Mouse (Mus musculus): ENCODE measurements at regions not wholly inside any gene's neighbourhood (a gene's known extent, or its start where the extent isn't known, plus 50 kb on each side); places are given as distances from the start of the nearest gene placed in this dataset.
A peak's percentile ranks its signal among the peaks of the same experiment; 100 is the strongest.

DNA sequence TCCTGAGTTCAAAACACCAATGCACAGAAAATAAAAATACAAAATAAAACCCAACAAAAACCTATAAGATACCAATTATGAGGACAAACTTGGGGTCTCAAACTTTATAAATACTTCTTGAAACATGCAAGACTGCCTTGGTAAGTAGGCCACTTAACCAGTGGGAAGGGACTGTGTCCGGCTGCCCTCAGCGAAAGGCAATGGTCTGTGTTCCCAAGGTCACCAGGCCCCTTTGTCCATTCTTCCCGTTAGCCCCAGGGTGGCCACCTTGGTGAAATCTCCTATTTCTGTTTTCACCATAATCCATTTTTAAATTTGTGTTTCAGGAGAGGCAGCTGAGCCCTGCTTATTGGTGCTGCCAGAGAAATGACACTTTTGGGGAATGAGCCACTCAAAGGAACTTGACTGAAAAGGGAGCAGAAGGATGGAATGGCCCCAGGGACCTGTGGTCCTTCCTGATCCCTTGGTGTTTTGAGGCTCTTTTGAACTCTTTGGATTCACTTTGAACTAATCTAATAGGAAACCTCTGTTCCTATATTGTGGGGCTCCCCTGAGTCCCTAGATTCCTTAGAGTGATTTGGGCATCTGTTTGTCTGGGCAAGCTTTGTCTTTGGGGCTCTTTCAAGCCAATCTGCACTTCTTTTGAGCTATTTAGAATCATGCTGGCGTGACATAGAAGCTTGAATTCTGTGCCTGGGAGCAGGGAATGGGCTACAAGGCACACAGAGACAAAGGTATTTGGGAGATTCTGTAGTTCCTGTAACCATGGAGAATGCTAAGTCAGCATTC lies 313.3 kb upstream of the Klf3 start:
- H3K27ac ChIP-seq = no peak overlapping the region
- H3K4me1 ChIP-seq = peaks cover 10% of the 10 kb centered on the region
- no peak for DNase-seq (ENCODE audit: low spot score)
- H3K36me3 ChIP-seq = no peaks in the 10 kb centered on the region
- H3K27me3 ChIP-seq (ENCODE audit: insufficient read depth, poor library complexity, severe bottlenecking) = no peaks in the 10 kb centered on the region
- H3K9me3 ChIP-seq = no peaks in the 10 kb centered on the region
- H3K4me3 ChIP-seq = no peak overlapping the region
- WGBS = 81% methylated on average over 4 of the region's 4 CpGs

GRCm38 (mm10) chr5:64490445-64490950 lies 312.7 kb upstream of the Klf3 start:
- Histone ChIP-seq H3K27me3 (ENCODE audit: insufficient read depth, poor library complexity, severe bottlenecking) (no peaks in the 10 kb centered on the region), H3K4me1 (peaks cover 11% of the 10 kb centered on the region), H3K4me3 (no peak overlapping the region), H3K9me3 (no peaks in the 10 kb centered on the region), H3K27ac (no peak overlapping the region), H3K36me3 (no peaks in the 10 kb centered on the region)
- DNase-seq (ENCODE audit: low spot score) = no peak
- 61% methylated on average over 5 of the region's 5 CpGs for WGBS

DNA sequence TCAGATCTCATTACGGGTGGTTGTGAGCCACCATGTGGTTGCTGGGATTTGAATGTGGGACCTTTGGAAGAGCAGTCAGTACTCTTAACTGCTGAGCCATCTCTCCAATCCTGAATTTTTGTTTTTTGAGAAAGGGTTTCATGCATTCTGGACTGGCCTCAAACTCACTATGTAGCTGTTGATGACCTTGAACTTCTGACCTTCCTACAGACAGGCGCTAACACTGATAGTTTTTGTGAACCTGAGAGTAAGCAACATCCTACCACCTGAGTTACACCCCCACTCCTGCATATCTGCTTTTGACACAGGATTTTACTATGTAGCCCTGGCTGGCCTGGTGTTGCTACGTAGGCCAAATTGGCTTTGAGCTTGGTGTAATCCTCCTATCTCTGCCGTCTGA lies 308.8 kb upstream of the Klf3 start:
- no peaks in the 10 kb centered on the region for H3K9me3 ChIP-seq
- WGBS = 80% methylated on average over 4 of the region's 4 CpGs
- no peaks in the 10 kb centered on the region for H3K27me3 ChIP-seq (ENCODE audit: insufficient read depth, poor library complexity, severe bottlenecking)

DNA sequence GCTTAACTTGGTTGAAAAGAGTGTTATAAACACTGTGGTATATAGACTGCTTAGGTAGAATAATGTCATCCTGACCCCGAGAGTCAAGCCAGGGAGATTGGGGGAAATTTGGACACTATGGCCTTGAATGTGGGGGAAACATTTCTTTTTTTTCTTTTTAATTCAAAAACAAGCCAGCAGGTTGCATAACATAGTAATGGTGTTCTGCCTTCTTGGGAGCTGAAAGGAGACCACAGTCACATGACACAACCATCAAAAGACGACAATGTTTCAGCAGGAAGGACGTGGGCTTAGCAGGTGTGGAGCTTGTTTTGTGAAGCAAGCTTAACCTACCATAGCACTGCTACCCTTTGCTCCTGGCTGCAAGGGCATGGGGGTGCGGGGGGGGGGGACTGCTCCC lies 306.3 kb upstream of the Klf3 start:
- DNase-seq (ENCODE audit: low spot score) = no peak
- Histone ChIP-seq H3K27ac (no peak overlapping the region), H3K4me1 (peaks cover 4% of the 10 kb centered on the region; the same call in 1 of the 2 replicates), H3K4me3 (no peak overlapping the region), H3K27me3 (ENCODE audit: insufficient read depth, poor library complexity, severe bottlenecking) (no peaks in the 10 kb centered on the region), H3K9me3 (no peaks in the 10 kb centered on the region), H3K36me3 (no peaks in the 10 kb centered on the region)
- WGBS = 86% methylated on average over 4 of the region's 4 CpGs

More for the DNA sequence above, 308.8 kb upstream of the Klf3 start:
- no peak overlapping the region for H3K4me3 ChIP-seq
- DNase-seq (ENCODE audit: low spot score) = no peak
- no peaks in the 10 kb centered on the region for H3K36me3 ChIP-seq
- H3K27ac ChIP-seq = no peak overlapping the region
- peaks cover 4% of the 10 kb centered on the region; the same call in 1 of the 2 replicates for H3K4me1 ChIP-seq

DNA sequence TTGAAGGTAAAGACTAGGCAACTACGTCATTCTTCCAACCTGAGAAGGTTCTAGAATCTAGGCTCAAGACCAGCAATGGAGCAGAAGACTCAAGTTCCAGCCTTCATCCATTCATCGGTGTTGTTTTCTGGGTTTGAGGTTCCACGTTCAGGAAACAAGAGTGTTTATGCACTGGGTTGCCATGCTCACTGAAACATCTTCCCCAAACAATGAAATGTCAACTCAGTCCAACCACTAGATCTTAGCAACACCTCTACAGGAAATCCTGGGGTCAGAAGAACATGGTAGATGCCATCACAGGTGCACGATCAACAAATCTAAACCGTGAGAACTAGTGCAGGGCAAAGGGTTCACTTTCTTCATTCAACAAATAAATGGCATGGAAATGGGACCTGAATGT lies 304.8 kb upstream of the Klf3 start:
- Histone ChIP-seq H3K27ac (no peak overlapping the region), H3K9me3 (no peaks in the 10 kb centered on the region), H3K4me1 (peaks cover 7% of the 10 kb centered on the region), H3K36me3 (no peaks in the 10 kb centered on the region), H3K27me3 (ENCODE audit: insufficient read depth, poor library complexity, severe bottlenecking) (no peaks in the 10 kb centered on the region), H3K4me3 (no peak overlapping the region)
- no peak for DNase-seq (ENCODE audit: low spot score)
- WGBS = 90% methylated on average over 5 of the region's 5 CpGs

DNA sequence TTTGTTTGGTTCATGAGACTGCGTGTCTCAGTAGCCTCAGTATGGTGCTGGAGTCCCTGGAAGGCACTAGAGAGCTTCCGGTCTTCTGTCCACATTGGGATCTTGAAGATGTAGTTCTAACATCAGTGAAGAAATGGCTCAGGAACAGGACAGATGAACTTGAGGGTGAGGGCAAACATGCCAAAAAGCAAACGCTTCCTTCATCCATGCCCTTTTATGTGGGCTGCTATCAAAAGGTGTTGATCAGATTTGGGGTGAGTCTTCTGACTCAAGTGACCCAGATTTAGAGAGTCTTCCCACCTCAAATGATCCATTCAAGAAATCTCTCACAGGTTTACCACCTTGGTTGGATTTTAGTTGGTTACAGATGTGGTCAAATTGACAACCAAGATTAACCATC lies 304.1 kb upstream of the Klf3 start:
- DNase-seq (ENCODE audit: low spot score) = no peak
- H3K27me3 ChIP-seq (ENCODE audit: insufficient read depth, poor library complexity, severe bottlenecking) = no peaks in the 10 kb centered on the region
- 82% methylated on average over 3 of the region's 3 CpGs for WGBS
- H3K36me3 ChIP-seq = no peaks in the 10 kb centered on the region
- H3K27ac ChIP-seq = no peak overlapping the region
- H3K4me3 ChIP-seq = no peak overlapping the region
- H3K4me1 ChIP-seq = peaks cover 12% of the 10 kb centered on the region
- no peaks in the 10 kb centered on the region for H3K9me3 ChIP-seq

DNA sequence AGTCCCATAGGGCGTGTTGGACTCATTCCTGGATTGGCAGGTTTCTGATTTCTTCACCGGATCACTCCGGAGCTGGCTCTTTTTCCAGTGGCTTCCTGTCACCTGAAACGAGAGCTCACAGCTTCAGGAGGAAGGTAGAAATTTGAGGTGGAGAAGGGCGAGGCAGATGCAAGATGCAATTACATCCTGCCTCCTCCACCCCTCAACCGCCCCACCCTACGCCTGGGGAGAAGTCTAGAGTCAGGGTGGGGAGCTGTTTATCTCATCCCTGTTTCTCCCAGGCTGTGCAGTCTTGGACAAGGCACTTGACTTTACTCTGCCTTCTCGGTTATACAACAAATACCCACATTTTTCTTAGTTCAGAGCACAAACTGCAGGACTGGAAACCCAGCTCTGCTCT lies 302.8 kb upstream of the Klf3 start:
- Histone ChIP-seq H3K9me3 (no peaks in the 10 kb centered on the region), H3K4me3 (no peak overlapping the region), H3K36me3 (no peaks in the 10 kb centered on the region), H3K27me3 (ENCODE audit: insufficient read depth, poor library complexity, severe bottlenecking) (no peaks in the 10 kb centered on the region), H3K27ac (no peak overlapping the region), H3K4me1 (peaks cover 19% of the 10 kb centered on the region)
- DNase-seq (ENCODE audit: low spot score) = no peak
- 81% methylated on average over 8 of the region's 8 CpGs for WGBS

- 77% methylated on average over 4 of the region's 4 CpGs for WGBS
- DNase-seq (ENCODE audit: low spot score) = no peak
- no peaks in the 10 kb centered on the region for H3K9me3 ChIP-seq
- no peak overlapping the region for H3K27ac ChIP-seq
- H3K27me3 ChIP-seq (ENCODE audit: insufficient read depth, poor library complexity, severe bottlenecking) = no peaks in the 10 kb centered on the region
- no peak overlapping the region for H3K4me3 ChIP-seq
- peaks cover 22% of the 10 kb centered on the region for H3K4me1 ChIP-seq
- no peaks in the 10 kb centered on the region for H3K36me3 ChIP-seq
Measured at GRCm38 (mm10) chr5:64500866-64501265, 302.3 kb upstream of the Klf3 start.

DNA sequence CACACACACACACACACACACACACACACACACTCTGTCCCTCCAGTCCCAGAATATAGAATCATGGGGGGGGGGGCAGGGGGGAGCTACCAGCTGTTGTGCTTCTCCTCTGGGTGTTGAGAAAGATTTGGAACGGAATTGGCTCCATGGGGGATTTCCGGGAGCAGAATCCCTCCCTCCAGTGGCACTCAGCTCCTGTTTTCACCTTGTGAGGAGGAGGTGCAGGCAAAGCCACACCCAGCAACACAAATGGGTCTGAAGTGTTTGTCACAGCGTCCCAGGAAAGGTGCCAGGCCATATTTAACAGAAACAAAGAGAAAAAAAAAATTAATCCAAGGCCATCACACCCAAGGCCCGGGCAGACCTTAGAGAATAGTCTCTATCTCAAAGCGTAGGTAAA lies 301.4 kb upstream of the Klf3 start:
- no peak for DNase-seq (ENCODE audit: low spot score)
- WGBS = 58% methylated on average over 5 of the region's 5 CpGs
- Histone ChIP-seq H3K4me1 (peaks cover 29% of the 10 kb centered on the region), H3K4me3 (no peak overlapping the region), H3K27me3 (ENCODE audit: insufficient read depth, poor library complexity, severe bottlenecking) (no peaks in the 10 kb centered on the region), H3K27ac (no peak overlapping the region), H3K9me3 (no peaks in the 10 kb centered on the region), H3K36me3 (no peaks in the 10 kb centered on the region)

DNA sequence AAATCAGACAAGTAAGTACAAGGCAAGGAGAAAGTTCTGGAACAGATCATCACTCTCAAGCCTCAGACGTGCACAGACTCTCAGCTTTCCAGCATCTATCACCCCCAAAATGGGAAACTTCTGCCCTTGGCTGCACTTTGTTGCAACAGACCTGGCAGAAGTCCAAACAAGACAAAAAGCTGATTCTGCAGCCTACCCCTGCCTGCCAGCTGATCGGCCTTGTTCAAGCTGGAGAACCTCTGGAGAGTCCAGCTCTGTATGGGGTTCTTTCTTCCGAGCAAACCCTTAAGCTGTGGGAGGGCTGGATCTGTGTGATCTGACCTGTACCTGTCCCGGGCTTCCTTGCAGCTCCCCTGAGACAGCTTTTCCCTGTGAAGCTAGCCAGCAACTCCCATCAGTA lies 299.7 kb upstream of the Klf3 start:
- H3K36me3 ChIP-seq = no peaks in the 10 kb centered on the region
- 47% methylated on average over 4 of the region's 4 CpGs for WGBS
- peak overlapping the region; percentile 73 for H3K27ac ChIP-seq
- peaks cover 29% of the 10 kb centered on the region for H3K4me1 ChIP-seq
- no peaks in the 10 kb centered on the region for H3K27me3 ChIP-seq (ENCODE audit: insufficient read depth, poor library complexity, severe bottlenecking)
- no peak overlapping the region for H3K4me3 ChIP-seq
- no peaks in the 10 kb centered on the region for H3K9me3 ChIP-seq
- DNase-seq (ENCODE audit: low spot score) = no peak

DNA sequence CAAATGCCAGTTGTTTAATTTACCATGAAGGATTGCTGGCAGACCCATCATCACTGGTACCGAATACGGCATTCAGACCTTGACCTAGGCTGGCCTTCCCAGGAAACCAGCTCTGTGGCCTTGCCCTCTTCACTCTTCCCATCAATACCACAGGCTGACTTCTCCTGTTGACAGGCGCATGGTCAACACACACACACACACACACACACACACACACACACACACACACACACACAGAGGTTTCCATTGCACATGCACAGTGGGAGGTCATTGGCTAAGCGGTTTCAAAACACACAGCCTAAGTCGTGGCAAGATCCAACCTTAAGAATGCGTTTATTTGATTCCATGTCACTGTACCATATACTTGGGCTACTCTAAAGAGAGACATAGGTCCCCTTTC lies 298.7 kb upstream of the Klf3 start:
- no peaks in the 10 kb centered on the region for H3K27me3 ChIP-seq (ENCODE audit: insufficient read depth, poor library complexity, severe bottlenecking)
- no peak overlapping the region for H3K4me3 ChIP-seq
- peaks cover 29% of the 10 kb centered on the region for H3K4me1 ChIP-seq
- no peaks in the 10 kb centered on the region for H3K9me3 ChIP-seq
- no peaks in the 10 kb centered on the region for H3K36me3 ChIP-seq
- DNase-seq (ENCODE audit: low spot score) = no peak
- 74% methylated on average over 6 of the region's 6 CpGs for WGBS
- peak overlapping the region; percentile 89 for H3K27ac ChIP-seq

GRCm38 (mm10) chr5:64505227-64505834 lies 297.9 kb upstream of the Klf3 start:
- 2% methylated on average over 17 of the region's 17 CpGs for WGBS
- peak; percentile 88 for DNase-seq (ENCODE audit: low spot score)
- Histone ChIP-seq H3K36me3 (no peaks in the 10 kb centered on the region), H3K9me3 (no peaks in the 10 kb centered on the region), H3K4me1 (peaks cover 29% of the 10 kb centered on the region), H3K27ac (peak overlapping the region; percentile 89), H3K4me3 (peak overlapping the region; percentile 58), H3K27me3 (ENCODE audit: insufficient read depth, poor library complexity, severe bottlenecking) (no peaks in the 10 kb centered on the region)

DNA sequence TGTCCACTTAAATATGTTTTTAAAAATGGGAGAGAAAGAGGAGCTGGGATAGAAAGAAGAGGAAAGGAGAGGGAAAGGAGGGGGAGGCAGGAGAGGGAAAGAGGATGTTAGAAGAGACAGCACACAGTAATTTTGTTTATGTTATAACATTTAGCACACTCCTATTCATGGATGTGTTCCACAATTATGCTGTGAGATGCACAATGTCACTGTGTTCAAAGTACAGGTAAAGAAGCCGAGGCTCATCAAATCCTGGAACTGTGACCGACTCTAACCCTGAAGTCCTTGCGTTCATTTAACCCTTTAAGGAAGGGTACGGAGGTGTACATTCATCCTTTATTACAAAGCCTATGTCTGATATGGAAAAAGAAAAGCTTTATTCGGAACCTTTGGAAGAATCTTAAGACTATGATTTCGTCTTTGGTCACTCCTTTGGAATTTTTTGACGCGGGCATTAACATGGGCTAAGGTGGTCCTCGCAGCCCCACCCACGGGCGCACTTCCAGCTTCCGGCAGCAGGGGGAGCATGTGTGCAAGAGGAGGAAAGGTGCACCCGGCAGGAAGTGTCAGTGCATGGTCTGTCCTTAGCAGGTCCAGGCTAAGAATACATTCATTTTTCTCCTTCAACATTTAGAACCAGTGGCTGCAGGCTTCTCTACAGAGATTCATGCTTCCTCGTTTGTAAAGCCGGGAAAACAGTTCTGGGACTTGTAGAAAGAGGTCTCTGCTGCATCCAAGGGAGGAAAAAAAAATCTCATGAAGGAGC lies 297.2 kb upstream of the Klf3 start:
- DNase-seq (ENCODE audit: low spot score) = peak; percentile 92
- no peaks in the 10 kb centered on the region for H3K27me3 ChIP-seq (ENCODE audit: insufficient read depth, poor library complexity, severe bottlenecking)
- H3K36me3 ChIP-seq = no peaks in the 10 kb centered on the region
- H3K4me1 ChIP-seq = peaks cover 29% of the 10 kb centered on the region
- no peaks in the 10 kb centered on the region for H3K9me3 ChIP-seq
- 2% methylated on average over 15 of the region's 15 CpGs for WGBS
- peak overlapping the region; percentile 58 for H3K4me3 ChIP-seq
- peak overlapping the region; percentile 89 for H3K27ac ChIP-seq
